Mouse (Mus musculus): ENCODE results near the gene Ctsm. TPM values are rescaled to one million over a fixed set of nuclear protein-coding genes. Genes with fewer than 3 reads are reported as not detected.
"Not testable (repeated sequence)": the region's sequence is repeated elsewhere in the genome, so short reads cannot be mapped to it uniquely, and the experiment has no call there.

The Ctsm gene
- not detected for total RNA-seq (2021)
- not detected in 2 replicates for polyA plus RNA-seq (2012; rRNA removed)
- long read RNA-seq, result 0 reads

GRCm38 (mm10) chr13:61541631-61542030 is at the start of gene Ctsm:
TSS of gene Ctsm (minus strand) at chr13:61541839.
- no peak for DNase-seq

GRCm38 (mm10) chr13:61570027-61570426 is 28.4 kb upstream of the Ctsm start, which contains the start of gene Cts3:
TSS of gene Cts3 (minus strand) at chr13:61570127.
- DNase-seq, result no peak

- DNase-seq, result not testable (repeated sequence)
These were observed 26.4 kb upstream of the Ctsm start, which contains the start of gene Gm49352 for GRCm38 (mm10) chr13:61568074-61568473. TSS of gene Gm49352 (minus strand) at chr13:61568174.

Other genes with a start within 250 kb of the Ctsm start
- not detected for gene Cts7, start 183.6 kb downstream of the Ctsm start, total RNA-seq (2021)
- gene Cts7, start 183.6 kb downstream of the Ctsm start, polyA plus RNA-seq (2012; rRNA removed), result not detected in 2 replicates
- gene Gm49352, start 26.3 kb upstream of the Ctsm start, total RNA-seq (2021), result not detected
- not detected in 2 replicates for gene Gm49352, start 26.3 kb upstream of the Ctsm start, polyA plus RNA-seq (2012; rRNA removed)
- gene Cts3, start 28.3 kb upstream of the Ctsm start, total RNA-seq (2021), result not detected
- gene Cts3, start 28.3 kb upstream of the Ctsm start, polyA plus RNA-seq (2012; rRNA removed), result not detected in 2 replicates